In genomic region chr13:59145677-59146555, GRCm38 (mm10) we compare ENCODE assay signal across 7 mouse cellular contexts.
A peak's percentile ranks its signal among the peaks of the same experiment; 100 is the strongest.
DNase-seq lines count a peak whose midpoint lies in the region; ATAC-seq and TF ChIP-seq lines count a peak whose summit lies in the region.

No protein-coding gene starts in this region.

- H3K27ac ChIP-seq in stomach, postnatal 0 days (replicated peaks) = no peak overlapping the region

- H3K4me1 ChIP-seq in stomach, postnatal 0 days (replicated peaks; ENCODE audit: control insufficient read depth, insufficient read depth) = no peaks in the 10 kb centered on the region

- no peaks in the 10 kb centered on the region for H3K36me3 ChIP-seq in stomach, postnatal 0 days (ENCODE audit: control insufficient read depth, insufficient read depth, low read length)

- TF ChIP-seq CTCF in stomach, postnatal 0 days (IDR thresholded peaks at IDR 0.05; ENCODE audit: low read depth) = no peak

- H3K4me2 ChIP-seq in stomach, postnatal 0 days (replicated peaks; ENCODE audit: low read depth) = no peak overlapping the region

- H3K4me3 ChIP-seq in stomach, postnatal 0 days (ENCODE audit: low read depth, low read length) = no peak overlapping the region

- no peak for ATAC-seq in stomach, postnatal 0 days (ENCODE audit: low FRiP score, low TSS enrichment)

- TF ChIP-seq EP300 in stomach, postnatal 0 days (optimal IDR thresholded peaks at IDR 0.05) = no peak

- no peak overlapping the region for H3K9ac ChIP-seq in stomach, postnatal 0 days (ENCODE audit: low read length)

- no peaks in the 10 kb centered on the region for H3K27me3 ChIP-seq in stomach, postnatal 0 days (ENCODE audit: control insufficient read depth, insufficient read depth, low read length)

- H3K9me3 ChIP-seq in stomach, postnatal 0 days (ENCODE audit: control insufficient read depth, low read length) = no peaks in the 10 kb centered on the region

- peak; percentile 75 for DNase-seq in adrenal gland, postnatal 10 days
- DNase-seq in cerebellum, postnatal 10 days = peak; percentile 84 to 90
- peak; percentile 91 to 96 for DNase-seq in frontal cortex, postnatal 36 days (ENCODE audit: low spot score in 2 of 2)
- DNase-seq in layer of hippocampus, adult 8-10 months (ENCODE audit: low spot score in 2 of 2) = peak; percentile 94
- peak; percentile 58 for DNase-seq in mesoderm, embryonic 11.5 days (ENCODE audit: low read depth, low spot score)
- DNase-seq in stomach, postnatal 0 days (ENCODE audit: low spot score) = peak; percentile 33
- no peak for DNase-seq in c-Kit-positive CD71-positive TER-119-positive erythroid progenitor cells, embryonic 14.5 days (ENCODE audit: low spot score)

- WGBS in stomach, postnatal 0 days = 49% methylated on average over 21 of the region's 21 CpGs
